Comparison of ENCODE assay signal across 12 mouse cellular contexts in genomic region chr5:32338339-32338738, GRCm38 (mm10).
DNase-seq lines count a peak whose midpoint lies in the region; ATAC-seq and TF ChIP-seq lines count a peak whose summit lies in the region.
"Had no signal": no experiment of that assay in that cellular context is flagged by ENCODE, and none has a peak within 500 bp of the region (broad histone marks: within the 10 kb centered on the region; RNA-seq: fewer than 3 reads in every experiment).

No protein-coding gene starts in this region.

- H3K9ac ChIP-seq in liver, adult 2 months (ENCODE audit: low read depth, low read length), result no peak overlapping the region
- no peak overlapping the region for H3K9ac ChIP-seq in liver, embryonic 12.5 days
- H3K9ac ChIP-seq: forebrain, embryonic 12.5 days; neural tube, embryonic 13.5 days had no signal

- no peaks in the 10 kb centered on the region for H3K36me3 ChIP-seq in liver, adult 2 months (ENCODE audit: control insufficient read depth, insufficient read depth, low read length)
- H3K36me3 ChIP-seq in liver, embryonic 12.5 days, result no peaks in the 10 kb centered on the region
- H3K36me3 ChIP-seq: forebrain, embryonic 12.5 days; hindbrain, embryonic 10.5 days; neural tube, embryonic 13.5 days had no signal

- peak; percentile 55 for DNase-seq in cerebellum, postnatal 10 days
- DNase-seq in cerebellum, adult 18-20 months, result no peak
- peak; percentile 8 for DNase-seq in liver, adult 2 months (ENCODE audit: extremely low read depth, low read depth, low spot score)
- no peak for DNase-seq in Patski (ENCODE audit: low read depth, low spot score)
- DNase-seq in layer of hippocampus, adult 18-20 months (ENCODE audit: low spot score in 2 of 2), result no peak
- DNase-seq: left cerebral cortex, postnatal 4 days had no signal

- no peak overlapping the region for H3K4me2 ChIP-seq in liver, embryonic 12.5 days
- H3K4me2 ChIP-seq: forebrain, embryonic 12.5 days; neural tube, embryonic 13.5 days had no signal

- no peak overlapping the region for H3K4me3 ChIP-seq in liver, adult 2 months (ENCODE audit: insufficient read depth, low read depth, low read length)
- H3K4me3 ChIP-seq in liver, embryonic 12.5 days, result no peak overlapping the region
- H3K4me3 ChIP-seq: forebrain, embryonic 12.5 days; hindbrain, embryonic 10.5 days; neural tube, embryonic 13.5 days had no signal

- in situ Hi-C loops in Patski (cut with MboI; ENCODE audit: low pct_unique_long_range_greater_than_20kb), result loop anchor here (5.0 kb wide), 1 partner anchor 124 kb away; no protein-coding TSS in a partner anchor

- no peaks in the 10 kb centered on the region for H3K27me3 ChIP-seq in liver, adult 2 months (ENCODE audit: control insufficient read depth, insufficient read depth, low read length)
- H3K27me3 ChIP-seq in liver, embryonic 12.5 days (replicated peaks), result no peaks in the 10 kb centered on the region
- no peaks in the 10 kb centered on the region for H3K27me3 ChIP-seq in Patski
- H3K27me3 ChIP-seq: forebrain, embryonic 12.5 days; neural tube, embryonic 13.5 days had no signal

- 13% methylated on average over 2 of the region's 2 CpGs for WGBS in liver, adult 2 months
- WGBS in liver, embryonic 12.5 days (ENCODE audit: insufficient replicate concordance), result 35% methylated on average over 2 of the region's 2 CpGs

- ATAC-seq in liver, embryonic 12.5 days, result no peak
- ATAC-seq in Patski, result no peak
- ATAC-seq in megakaryocyte, adult 5-6 weeks (ENCODE audit: poor library complexity, severe bottlenecking), result peak; percentile 72
- no peak for ATAC-seq in megakaryocyte-erythroid progenitor cell, adult 5-6 weeks (replicated peaks; ENCODE audit: low FRiP score, low TSS enrichment, poor library complexity, severe bottlenecking)

- H3K27ac ChIP-seq in liver, adult 2 months (replicated peaks; ENCODE audit: insufficient read depth, low read depth, low read length), result no peak overlapping the region
- no peak overlapping the region for H3K27ac ChIP-seq in liver, embryonic 12.5 days
- H3K27ac ChIP-seq: forebrain, embryonic 12.5 days; hindbrain, embryonic 10.5 days; neural tube, embryonic 13.5 days had no signal

- POLR2A ChIA-PET in Patski (lab: Charles Lee), result interaction anchor here (0.6 to 1.8 kb wide), 2 partner anchors 126 to 199 kb away, joined by 3 to 5 read pairs; no protein-coding TSS in a partner anchor

- no peaks in the 10 kb centered on the region for H3K79me2 ChIP-seq in liver, adult 2 months (ENCODE audit: control insufficient read depth, insufficient read depth, low read length)

- no peaks in the 10 kb centered on the region for H3K4me1 ChIP-seq in liver, adult 2 months (ENCODE audit: control insufficient read depth, insufficient read depth, low read length)
- no peaks in the 10 kb centered on the region for H3K4me1 ChIP-seq in liver, embryonic 12.5 days

- TF ChIP-seq POLR2A in liver, adult 2 months (IDR thresholded peaks at IDR 0.05; ENCODE audit: extremely low read depth, insufficient read depth, low read length), result no peak

- CTCF ChIA-PET in Patski (lab: Charles Lee), result interaction anchor here (0.8 to 2.4 kb wide), 7 partner anchors 10 to 143 kb away, joined by 3 to 9 read pairs (median 3); no protein-coding TSS in a partner anchor

- no peaks in the 10 kb centered on the region for H3K9me3 ChIP-seq in liver, embryonic 12.5 days (replicated peaks)
- H3K9me3 ChIP-seq: forebrain, embryonic 12.5 days; hindbrain, embryonic 10.5 days; neural tube, embryonic 13.5 days had no signal

- peak; percentile 41; the same call in 1 of the 2 replicates for TF ChIP-seq CTCF in liver, adult 2 months (IDR thresholded peaks at IDR 0.05; ENCODE audit: low read depth, low read length)
- peak; percentile 67 for TF ChIP-seq CTCF in Patski (IDR thresholded peaks at IDR 0.05)

Comparison
In these comparisons a context has a peak if more than half of its experiments do, and no peak if none do; other contexts are left out.
1. DNase-seq: peak in cerebellum, postnatal 10 days (2 of 2) and liver, adult 2 months (single experiment); none in cerebellum, adult 18-20 months (0 of 2), Patski (single experiment) and layer of hippocampus, adult 18-20 months (0 of 2).